Mouse (Mus musculus) layer of hippocampus, adult 11-12 months (tissue): ENCODE data around the gene Eng.

Experiments used
- DNase-seq: peaks from one replicate; pipeline ENCODE4 v3.0.0; 2022; ENCODE audit warnings: low spot score

Gene Eng

DNA sequence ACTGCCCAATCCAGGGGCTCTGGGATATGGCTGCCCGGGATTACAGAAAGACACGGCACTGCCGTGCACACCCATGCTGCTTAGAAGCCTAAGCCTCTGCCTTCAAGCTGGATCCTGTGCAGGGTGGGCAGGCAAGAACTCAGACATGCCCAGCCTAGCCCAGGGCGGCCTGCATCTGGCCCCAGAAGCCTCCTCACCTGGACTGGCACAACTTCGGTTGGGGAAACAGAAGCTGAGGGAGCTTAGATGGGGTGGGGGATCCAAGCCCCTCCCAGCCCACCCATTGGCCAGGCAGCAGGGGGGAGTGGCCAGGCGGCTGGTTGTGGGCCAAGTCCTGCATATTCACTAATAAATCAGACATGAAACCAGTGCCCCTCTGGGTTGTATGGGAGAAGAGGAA, 35.4 kb downstream of the Eng start:
- DNase-seq, result no peak

DNA sequence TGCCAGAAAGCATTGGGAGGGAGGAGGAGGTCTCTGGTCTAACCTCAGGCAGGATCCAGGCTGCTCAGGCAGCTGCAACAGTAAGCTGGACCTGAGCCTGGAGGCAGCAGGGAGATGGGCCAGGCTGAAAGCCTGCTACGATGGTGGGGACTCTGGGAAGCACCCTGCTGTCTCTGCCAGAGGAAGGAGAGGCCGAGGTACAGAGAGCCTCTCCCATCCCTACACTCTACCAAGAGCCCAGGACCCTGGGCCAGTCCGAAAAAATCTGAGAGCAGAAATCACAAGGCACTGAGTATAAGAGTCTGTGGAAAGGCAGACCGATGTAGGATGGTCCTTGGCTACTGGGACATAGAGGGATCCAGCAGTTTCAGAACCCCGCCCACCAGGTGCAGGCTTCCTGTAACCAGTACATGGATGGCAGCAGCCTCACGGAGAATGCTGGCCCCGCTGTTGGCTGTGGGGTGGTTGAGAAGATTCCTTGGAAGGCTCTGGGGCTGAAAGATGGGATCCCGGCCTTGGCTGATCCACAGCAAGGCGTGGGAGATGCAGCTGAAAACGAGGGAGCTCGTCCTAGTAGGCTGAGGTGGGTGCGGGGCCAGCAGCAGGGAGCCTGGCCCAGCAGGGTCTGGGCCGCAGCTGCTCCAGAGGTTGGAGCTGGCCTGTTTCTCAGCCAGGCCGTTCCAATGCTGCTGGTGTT, 36.5 kb downstream of the Eng start:
- DNase-seq, result no peak

DNA sequence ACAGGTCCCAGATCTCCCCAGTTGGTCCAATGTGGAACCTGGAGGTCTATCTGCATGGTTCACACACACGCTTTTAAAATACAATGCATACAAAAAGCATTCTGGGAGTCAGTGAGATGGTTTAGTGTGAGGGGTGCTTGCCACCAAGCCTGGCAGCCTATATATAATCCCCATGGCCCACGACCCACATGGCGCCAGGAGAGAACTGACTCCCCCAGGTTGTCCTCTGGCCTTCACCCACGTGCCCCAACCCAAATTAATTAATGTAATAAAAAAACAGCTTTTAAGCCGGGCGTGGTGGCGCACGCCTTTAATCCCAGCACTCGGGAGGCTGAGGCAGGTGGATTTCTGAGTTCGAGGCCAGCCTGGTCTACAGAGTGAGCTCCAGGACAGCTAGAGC, 37.3 kb downstream of the Eng start:
- no peak for DNase-seq

DNA sequence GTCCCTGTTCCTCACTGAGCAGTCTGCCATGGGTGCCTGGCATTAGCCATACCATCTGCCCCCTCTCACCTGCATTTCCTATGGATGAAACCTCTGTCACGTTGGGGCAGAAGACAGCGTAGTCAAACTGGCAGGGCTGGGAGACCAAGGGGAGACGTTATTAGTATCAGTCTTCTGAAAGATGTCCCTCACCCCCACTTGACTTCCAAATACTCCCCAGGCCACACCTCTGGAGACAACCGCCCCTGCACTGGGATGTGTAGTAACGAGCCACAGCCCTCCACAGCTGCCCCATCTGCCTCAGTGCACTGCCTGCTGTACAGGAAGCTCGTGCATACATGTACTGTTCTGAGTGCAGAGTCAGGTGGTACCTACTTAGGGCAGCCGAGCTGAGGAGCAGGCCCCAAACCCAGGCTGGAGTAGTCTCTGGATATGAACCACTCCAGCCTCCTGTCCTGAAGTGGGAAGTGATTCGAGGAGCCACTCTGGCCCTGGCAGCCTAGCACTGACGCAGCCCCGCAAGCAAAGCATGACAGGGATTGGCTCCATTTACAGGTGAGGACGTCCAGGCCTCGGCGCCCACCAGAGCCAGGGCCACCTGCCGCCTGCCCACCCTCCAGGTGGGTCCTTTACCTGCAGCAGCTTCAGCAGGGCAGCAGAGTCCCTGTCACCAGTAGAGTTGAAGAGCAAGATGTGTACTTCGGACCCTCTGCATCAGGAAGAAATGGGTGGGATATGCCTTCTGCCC, 38.5 kb downstream of the Eng start:
- DNase-seq, result no peak

DNA sequence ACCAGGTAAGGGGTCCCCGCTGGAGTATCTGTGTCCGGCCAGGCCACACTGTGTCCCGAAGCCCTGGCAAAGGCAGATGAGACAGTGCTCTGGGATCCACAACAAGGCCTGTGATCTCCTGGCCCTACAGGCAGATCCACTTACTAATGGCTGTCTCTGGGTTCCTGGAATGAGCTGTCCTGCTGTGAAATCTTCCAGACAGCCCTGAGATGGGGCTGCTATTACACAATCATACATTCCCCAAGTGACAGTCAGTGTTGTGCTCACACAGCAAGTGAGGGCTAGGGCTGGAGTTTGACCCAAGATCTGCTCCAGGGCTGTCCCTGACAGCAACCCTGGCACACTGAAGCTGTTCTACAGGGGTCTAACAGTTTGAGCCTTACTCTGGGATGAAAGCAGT, 39.4 kb downstream of the Eng start:
- DNase-seq, result no peak

DNA sequence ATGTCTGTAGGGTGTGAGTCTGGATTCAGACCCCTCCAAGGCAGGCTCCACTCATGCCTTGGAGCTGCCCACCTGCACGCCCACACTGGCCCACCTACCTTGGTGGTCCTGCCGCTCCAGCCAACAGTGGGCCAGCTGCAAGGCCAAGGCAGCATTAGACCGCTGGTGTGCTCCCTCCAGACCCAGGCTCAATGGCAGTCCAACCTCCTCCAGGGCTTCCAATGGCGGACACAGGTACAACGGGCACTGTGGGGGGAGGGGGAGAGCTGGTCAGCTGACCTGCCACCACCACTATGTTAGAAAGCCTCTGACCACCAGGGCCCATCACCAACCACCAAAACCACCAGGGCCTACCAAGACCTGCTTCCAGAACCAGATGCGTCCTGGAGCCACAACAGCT, 40.2 kb downstream of the Eng start:
- no peak for DNase-seq

DNA sequence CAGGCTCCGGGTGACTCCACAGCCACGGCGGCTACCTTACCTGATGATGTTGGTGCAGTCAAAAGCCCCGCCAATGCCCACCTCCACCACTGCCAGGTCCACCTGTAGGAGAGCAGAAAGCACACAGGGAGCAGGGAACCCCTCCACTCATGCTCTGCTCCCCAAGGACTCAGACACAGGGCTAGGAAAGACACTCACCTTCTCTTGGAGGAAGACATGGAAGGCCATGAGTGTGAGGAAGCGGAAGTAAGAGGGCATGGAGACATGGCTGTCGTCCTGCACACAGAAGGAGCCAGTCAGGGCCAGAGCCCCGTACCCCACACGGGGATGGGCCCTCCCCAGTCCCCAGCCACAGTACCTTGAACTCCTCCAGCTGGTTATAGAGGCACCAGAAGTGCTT, 41.2 kb downstream of the Eng start:
- DNase-seq, result no peak

DNA sequence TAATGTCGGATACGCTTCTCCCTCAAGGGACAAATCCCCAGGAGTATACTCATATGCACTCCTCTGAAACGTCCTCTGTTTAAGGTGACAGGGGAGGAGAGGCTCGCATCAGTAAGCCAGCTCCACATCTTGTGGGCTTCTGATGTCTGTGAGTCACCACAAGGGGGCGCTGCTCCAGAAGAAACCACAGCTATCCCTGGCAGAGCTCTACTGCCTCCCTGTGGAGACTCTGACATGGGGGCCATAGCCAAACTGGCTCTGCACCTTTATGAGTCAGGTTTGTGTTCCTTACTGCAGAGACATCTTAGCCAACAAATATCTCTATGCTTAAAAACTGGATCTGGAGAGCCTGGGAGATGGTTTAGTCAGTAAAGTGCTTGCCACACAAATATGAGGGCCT, 43.0 kb downstream of the Eng start:
- DNase-seq, result peak; percentile 93

DNA sequence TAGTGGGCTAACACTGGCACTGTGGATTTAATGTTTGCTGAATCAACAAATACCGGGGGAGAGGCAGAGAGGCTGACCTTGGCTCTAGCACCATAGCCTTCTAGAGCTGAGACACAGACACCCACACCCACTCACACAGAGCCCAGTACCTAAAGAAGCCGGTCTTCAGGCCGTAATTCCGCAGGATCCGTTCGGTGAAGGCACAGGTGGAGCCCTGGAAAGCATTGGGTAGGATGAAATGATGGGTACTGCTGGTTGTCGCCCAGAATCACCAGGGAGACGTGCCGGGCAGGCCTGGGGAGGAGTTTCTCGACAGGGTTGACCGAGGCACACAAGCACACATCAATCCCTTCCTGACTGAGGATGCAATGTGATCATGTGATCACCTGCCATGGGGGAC, 44.6 kb downstream of the Eng start:
- no peak for DNase-seq

DNA sequence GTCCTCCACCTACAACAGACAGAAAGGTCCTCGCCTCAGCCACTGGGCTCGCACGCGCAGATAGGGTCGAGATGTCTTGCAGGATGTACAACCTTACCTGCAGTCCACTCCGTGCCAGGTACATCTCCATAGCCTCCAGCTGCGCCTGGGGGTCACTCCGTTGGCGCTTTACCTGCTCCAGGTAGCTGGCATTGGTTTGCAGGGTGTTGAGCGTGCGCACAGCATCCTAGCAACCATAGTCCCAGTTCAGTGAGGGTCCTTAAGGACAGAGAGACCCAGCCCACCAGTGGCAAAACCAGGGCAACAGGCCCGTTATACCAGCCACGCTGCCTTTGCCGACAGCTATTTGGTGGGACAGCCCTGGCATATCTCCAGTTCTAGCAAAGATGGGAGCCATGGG, 46.1 kb downstream of the Eng start:
- no peak for DNase-seq

DNA sequence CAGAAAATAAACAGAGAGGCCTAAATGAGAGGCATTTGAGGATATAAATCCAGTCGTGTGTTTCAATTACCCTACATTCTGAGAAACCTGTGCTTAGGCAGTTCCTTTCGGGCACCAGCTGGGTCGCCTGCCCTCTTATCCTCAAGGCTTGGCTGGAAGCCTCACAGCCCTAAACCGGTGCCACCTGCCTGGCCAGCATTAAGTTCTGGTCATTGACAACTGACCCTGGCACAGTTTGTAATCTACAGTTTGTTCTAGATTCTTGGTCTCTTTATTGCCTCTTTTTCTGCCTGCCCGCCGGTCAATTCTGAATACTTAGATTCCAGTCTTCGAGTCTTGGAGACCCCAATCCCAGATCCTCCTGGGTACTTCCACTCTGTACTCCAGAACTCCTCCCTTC, 46.9 kb downstream of the Eng start:
- no peak for DNase-seq

DNA sequence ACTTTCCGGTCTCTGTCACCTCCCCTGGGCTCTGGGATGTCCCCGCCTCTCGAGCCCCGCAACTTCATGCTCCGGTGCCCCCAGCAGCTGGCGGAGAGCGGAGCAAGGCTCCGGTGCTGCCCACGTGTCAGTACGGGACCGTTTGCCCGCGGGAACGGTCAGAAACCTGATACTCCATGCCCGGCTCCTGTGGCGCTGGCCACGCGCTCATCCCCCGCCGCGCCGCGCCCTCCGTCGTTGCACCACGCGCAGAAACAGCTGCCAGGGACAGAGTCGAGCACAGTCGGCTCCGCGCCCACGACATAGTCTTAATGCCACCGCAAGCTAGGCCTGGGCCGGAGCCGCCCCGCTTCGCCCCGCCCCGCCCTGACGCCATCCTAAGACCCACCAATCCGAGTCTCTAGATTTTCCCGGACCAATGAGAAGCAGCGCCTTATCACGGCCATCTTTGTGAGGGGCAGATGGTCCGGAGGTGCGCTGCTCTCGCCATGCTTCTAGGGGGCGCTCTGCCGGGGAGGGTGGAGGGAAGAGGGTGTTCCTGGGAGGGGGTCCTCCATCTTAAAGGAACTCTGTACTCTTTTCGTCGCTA, 47.5 kb downstream of the Eng start:
- peak; percentile 96 for DNase-seq

DNA sequence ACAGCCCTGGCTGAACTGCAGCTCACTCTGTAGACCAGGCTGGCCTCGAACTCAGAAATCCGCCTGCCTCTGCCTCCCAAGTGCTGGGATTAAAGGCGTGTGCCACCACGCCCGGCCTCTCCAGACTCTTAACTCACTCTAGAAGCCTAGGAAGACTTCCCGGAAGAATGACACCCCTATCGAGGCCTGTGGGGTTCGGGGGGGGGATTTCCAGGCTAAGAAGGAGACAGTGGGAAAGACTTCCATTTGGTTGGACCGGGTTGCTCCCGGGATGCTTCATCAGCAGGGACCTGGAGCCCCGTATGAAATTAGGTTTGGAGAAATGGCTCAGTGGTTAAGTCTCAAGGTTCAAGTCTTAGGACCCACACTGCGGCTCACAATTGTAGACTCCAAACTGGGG, 48.3 kb downstream of the Eng start:
- no peak for DNase-seq

DNA sequence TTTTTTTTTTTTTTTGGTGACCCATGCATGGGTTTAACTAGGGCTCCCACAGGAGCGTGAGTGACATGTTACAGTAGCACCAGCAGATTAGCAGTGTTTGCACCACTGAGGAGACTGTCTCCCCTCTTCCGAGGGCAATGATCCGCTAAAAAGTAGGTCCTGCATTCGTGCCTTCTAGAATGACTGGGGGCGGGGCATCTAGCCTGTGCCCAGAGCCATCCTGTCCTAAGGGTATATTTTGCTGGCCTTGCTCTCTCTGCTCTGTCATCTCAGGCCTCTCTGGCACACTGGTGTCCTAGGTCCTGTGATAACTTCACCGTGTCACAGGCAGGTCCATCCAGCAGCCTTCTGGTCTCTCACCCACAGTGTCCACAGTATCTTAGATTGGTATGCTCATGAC, 53.3 kb downstream of the Eng start:
- DNase-seq, result no peak

DNA sequence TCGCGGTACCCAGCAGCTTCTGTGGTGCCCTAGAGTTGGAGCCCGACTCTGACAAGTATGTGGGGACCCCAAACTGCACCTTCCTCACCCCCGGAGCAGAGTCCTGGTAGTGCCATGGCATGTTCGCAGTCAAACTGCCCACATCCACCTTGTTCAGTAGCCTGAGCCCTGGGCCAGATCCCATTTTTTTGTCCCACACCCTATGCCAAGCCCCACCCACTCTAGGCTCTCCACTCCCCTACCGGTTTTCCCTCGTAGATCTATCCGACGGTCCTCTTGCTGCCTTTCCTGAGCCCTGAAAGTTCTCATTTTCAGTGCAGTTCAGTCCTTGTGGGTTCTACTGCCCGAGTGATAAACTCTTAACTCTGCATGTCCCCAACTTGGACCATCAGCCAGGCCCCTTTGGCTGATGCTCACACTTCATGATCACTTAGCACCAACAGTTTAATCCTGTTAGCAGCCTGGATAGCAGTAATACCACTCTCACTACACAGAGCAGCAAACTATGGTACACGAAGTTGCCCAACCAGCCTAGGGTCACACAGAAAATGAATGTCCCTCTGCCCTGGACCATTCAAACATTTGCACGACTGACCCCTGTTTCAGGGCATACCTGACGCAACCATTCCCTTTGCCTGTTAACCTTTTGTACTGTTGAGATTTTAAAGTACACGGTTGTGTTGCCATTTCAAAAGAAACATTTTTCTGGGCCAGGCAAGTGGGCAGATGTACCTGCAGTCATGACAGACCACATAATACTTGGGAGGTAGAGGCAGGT, 54.8 kb downstream of the Eng start:
- no peak for DNase-seq

DNA sequence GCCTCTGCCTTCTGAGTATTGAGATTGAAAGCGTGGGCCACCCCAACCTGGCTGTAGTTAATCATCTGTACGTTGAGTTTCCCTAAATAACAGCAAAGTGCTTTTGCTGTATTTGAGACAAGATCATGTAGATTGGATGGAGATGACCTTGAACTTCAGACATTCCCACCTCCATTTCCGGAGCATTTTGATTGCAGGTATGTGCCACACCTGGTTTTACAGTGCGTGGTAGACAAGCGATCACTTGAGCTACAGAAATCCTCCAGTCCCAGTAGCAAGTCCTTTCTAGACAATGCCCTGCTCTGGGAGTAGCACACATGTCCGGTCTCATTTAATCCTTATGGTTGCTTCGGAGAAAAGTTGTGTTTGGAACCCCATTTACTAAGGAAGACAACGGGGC, 56.7 kb downstream of the Eng start:
- DNase-seq, result no peak

DNA sequence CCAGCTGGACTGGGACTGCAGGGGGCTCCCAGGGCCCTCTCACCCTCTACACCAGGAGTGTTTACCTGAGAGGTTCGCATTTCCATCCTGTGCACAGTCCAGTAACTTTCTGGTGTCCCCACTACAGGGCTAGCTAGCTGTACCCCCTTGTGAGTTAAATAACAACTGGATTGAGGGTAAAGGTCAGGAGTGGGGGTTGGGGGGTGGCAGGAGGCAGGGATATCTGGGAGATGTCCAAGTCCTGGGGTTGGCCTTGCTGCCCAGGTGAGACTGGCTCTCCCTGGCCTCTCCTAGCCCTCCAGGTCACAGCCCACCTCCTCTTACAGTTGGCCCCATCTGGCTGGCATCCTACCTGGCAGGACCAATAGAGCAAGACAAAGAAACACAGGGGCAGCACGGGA, 57.6 kb downstream of the Eng start, which contains the start of gene Fpgs:
Gene Fpgs (minus strand): TSS at position 125 of the 401 bp plus-strand sequence.
- no peak for DNase-seq

DNA sequence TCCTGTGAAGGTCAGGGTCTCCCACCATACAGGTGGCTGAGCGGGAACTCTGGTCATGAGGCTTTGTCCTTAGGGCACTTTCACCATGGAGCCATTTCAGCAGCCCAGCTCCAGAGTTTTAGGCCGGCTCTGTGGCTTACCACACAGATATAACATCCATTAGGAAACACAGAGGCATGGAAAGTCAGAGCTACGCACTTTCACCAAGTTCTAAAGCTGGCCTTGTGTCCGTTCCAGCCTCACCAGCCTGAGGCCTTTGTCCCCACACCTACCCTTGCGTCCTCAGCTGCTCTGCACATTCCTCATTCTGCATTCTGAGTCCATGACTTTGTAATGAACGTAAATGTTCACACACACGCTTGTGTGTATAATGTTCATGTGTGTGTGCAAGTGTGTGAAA, 58.6 kb downstream of the Eng start:
- DNase-seq, result no peak

DNA sequence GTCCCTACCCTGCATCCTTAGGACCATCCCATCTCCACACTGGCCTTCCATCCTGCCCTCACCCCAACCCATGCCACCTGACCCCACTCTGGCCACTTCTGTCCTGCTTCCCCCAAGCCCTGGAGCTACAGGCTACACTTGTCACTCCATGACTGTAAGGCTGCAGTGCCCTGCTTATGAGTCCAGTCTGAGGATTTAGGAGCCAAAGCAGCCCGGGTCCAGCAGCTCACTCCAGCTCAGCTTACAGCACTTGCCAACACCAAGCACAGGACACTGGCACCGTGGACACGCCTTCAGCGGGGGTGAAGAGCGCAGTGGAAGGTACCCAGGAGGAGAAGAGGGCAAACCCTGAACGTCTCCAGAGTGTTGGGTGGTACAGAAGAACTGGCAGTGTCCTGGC, 60.6 kb downstream of the Eng start:
- no peak for DNase-seq

DNA sequence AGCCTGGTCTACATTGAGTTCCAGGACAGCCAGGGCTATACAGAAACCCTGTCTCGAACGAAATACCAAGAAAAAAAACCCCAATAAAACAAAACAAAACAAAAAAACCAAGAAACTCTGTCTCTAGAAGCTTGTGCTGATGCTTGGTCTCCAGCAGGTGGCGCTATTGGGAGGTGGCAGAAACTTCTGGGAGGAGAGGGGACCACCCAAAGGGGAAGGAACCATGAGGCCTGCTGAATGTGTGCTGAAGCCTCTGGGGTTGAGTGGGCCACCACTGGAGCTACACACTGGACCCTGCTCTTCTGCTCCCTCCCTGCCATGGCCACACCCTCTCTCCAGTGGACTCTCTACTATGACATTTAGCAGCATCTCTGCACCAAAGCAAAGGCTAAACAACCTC, 62.2 kb downstream of the Eng start:
- DNase-seq, result no peak

DNA sequence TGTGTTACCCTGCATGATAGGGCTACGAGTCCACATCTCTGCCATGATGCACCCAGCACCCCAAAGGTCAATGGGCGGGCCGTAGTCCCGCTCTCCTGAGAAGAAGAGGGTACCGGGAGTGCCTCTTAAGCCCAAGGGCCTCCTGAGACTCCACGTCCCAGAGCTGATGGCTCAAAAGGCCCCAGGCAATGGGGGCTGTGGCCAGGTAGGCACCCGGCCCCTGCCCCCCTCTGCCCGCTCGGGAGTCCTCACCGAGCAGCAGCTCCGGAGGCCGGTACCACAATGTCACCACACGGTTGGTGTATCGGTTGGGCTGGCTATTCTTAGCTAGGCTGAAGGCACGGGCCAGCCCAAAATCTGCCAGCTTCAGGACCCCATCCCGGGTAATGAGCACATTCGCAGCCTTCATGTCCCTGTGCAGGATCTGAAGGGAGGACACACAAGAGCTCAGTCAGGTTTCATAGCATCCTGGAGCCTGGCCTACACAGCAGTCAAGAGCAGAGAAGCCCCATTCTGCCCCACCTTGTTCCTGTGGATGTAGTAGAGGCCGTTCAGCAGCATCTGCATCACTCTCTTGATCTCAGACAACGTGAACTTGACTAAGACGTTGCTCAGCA, 63.2 kb downstream of the Eng start:
- DNase-seq, result no peak

DNA sequence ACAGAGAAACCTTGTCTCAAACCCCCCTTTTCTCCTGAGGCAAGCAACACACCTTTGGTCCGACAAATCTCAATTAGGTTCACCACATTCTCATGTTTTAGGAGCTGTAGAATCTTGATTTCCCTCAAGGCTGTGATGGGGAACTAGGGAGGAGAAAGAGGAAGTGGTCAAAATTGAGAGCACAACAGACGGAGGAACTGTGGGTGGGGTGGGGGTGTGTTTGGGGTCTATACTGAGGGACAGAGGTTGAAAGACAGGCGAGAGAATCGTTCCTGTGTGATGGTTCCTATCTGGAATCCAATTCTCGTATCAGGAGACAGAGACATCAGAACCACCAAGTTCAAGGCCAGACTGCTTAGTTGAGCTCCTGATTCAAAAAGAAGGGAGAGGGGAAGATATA, 64.0 kb downstream of the Eng start:
- DNase-seq, result no peak
